Mouse (Mus musculus) E14TG2a.4 (cell line): ENCODE measurements around the gene B4galt2.

Experiments used
- CTCF ChIP-seq: conservative IDR thresholded peaks from 2 replicates; pipeline ENCODE4 v1.5.1; 2014; ENCODE audit warnings: low read length
- NANOG ChIP-seq: IDR thresholded peaks from 2 replicates; pipeline ENCODE4 v1.6.1; 2014; ENCODE audit warnings: borderline replicate concordance, low read length, mixed read lengths
- POU5F1 ChIP-seq: IDR thresholded peaks from 2 replicates; pipeline ENCODE4 v1.6.1; 2014; ENCODE audit warnings: low read length, borderline replicate concordance

- no peak for TF ChIP-seq CTCF
- TF ChIP-seq NANOG = no peak
- TF ChIP-seq POU5F1 = no peak
Observed at GRCm38 (mm10) chr4:117836204-117836767, 47.0 kb downstream of the B4galt2 start.
